Mouse (Mus musculus) right cerebral cortex, adult 2 months (tissue): ENCODE results near the gene Map4k3.

ENCODE experiments used
- DNase-seq, 2 experiments: peaks; one replicate each; pipeline ENCODE4 v3.0.0; 2021 to 2022; ENCODE audit warnings: low spot score in 2 of 2

Map4k3 gene

GRCm38 (mm10) chr17:80729825-80730224 is 1.5 kb upstream of the Map4k3 start:
- DNase-seq = no peak

GRCm38 (mm10) chr17:80729080-80729749 is 930 bp upstream of the Map4k3 start:
- DNase-seq = no peak

- DNase-seq = peak in 1 of 2 experiments; percentile 46
Observed at GRCm38 (mm10) chr17:80727341-80727951, 839 bp downstream of the Map4k3 start.

GRCm38 (mm10) chr17:80726821-80727220 is 1.5 kb downstream of the Map4k3 start:
- no peak for DNase-seq

GRCm38 (mm10) chr17:80723092-80723491 is 5.2 kb downstream of the Map4k3 start:
- DNase-seq = no peak

- DNase-seq = no peak
Observed at GRCm38 (mm10) chr17:80721670-80722069, 6.6 kb downstream of the Map4k3 start.

GRCm38 (mm10) chr17:80719309-80719708 is 9.0 kb downstream of the Map4k3 start:
- no peak for DNase-seq

GRCm38 (mm10) chr17:80718243-80718642 is 10.0 kb downstream of the Map4k3 start:
- no peak for DNase-seq

- no peak for DNase-seq
Observed at GRCm38 (mm10) chr17:80713588-80713987, 14.7 kb downstream of the Map4k3 start.

GRCm38 (mm10) chr17:80709921-80710838 is 18.1 kb downstream of the Map4k3 start:
- DNase-seq = peak; percentile 73 to 78

- no peak for DNase-seq
Observed at GRCm38 (mm10) chr17:80708803-80709202, 19.5 kb downstream of the Map4k3 start.

GRCm38 (mm10) chr17:80707176-80707575 is 21.1 kb downstream of the Map4k3 start:
- DNase-seq = no peak

GRCm38 (mm10) chr17:80706608-80707007 is 21.7 kb downstream of the Map4k3 start:
- no peak for DNase-seq

GRCm38 (mm10) chr17:80701687-80702086 is 26.6 kb downstream of the Map4k3 start:
- DNase-seq = no peak

- DNase-seq = no peak
Observed at GRCm38 (mm10) chr17:80698930-80699329, 29.4 kb downstream of the Map4k3 start.

GRCm38 (mm10) chr17:80698191-80698901 is 29.9 kb downstream of the Map4k3 start:
- no peak for DNase-seq

- DNase-seq = no peak
Observed at GRCm38 (mm10) chr17:80696956-80697355, 31.3 kb downstream of the Map4k3 start.

- DNase-seq = no peak
Observed at GRCm38 (mm10) chr17:80696210-80696609, 32.1 kb downstream of the Map4k3 start.

- DNase-seq = no peak
Observed at GRCm38 (mm10) chr17:80693707-80694106, 34.6 kb downstream of the Map4k3 start.

GRCm38 (mm10) chr17:80692183-80692582 is 36.1 kb downstream of the Map4k3 start:
- no peak for DNase-seq

GRCm38 (mm10) chr17:80688701-80689100 is 39.6 kb downstream of the Map4k3 start:
- no peak for DNase-seq

- no peak for DNase-seq
Observed at GRCm38 (mm10) chr17:80686066-80686465, 42.2 kb downstream of the Map4k3 start.
